Mouse (Mus musculus) embryonic facial prominence, embryonic 10.5 days (tissue): ENCODE data around the gene Cygb. TPM values are rescaled to one million over a fixed set of nuclear protein-coding genes. Genes with fewer than 3 reads are reported as not detected.
"Not testable (repeated sequence)": the region's sequence is repeated elsewhere in the genome, so short reads cannot be mapped to it uniquely, and the experiment has no call there.

Source experiments
- DNase-seq: peaks from one replicate; pipeline ENCODE4 v3.0.0-alpha.2; 2017; ENCODE audit warnings: low spot score
- H3K27ac ChIP-seq: fragments of 300-500 bp; sonication (generic); replicated peaks from 2 replicates; pipeline ENCODE4 v1.5.1; 2016; ENCODE audit warnings: mild to moderate bottlenecking
- H3K27me3 ChIP-seq: fragments of 300-500 bp; sonication (generic); replicated peaks from 2 replicates; pipeline ENCODE4 v1.6.1; 2016; ENCODE audit warnings: low read depth, mild to moderate bottlenecking; ENCODE audit not compliant: poor library complexity, severe bottlenecking
- H3K36me3 ChIP-seq: fragments of 300-500 bp; sonication (generic); replicated peaks from 2 replicates; pipeline ENCODE4 v1.6.1; 2016; ENCODE audit warnings: mild to moderate bottlenecking, moderate library complexity
- H3K4me1 ChIP-seq: fragments of 300-500 bp; sonication (generic); 2 replicates; pipeline ENCODE4 v1.6.1; 2016
- H3K4me3 ChIP-seq: fragments of 300-500 bp; sonication (generic); 2 replicates; pipeline ENCODE4 v1.5.1; 2016; ENCODE audit warnings: mild to moderate bottlenecking, moderate library complexity
- H3K9me3 ChIP-seq: fragments of 300-500 bp; sonication (generic); 2 replicates; pipeline ENCODE4 v1.6.1; 2016; ENCODE audit warnings: mild to moderate bottlenecking
- WGBS: fragments of 180-500 bp; shearing (Covaris S2); methylation state at CpG from one replicate; pipeline ENCODE4 v1.1.7; 2016; 5-methylcytosine and 5-hydroxymethylcytosine counted together
- polyA plus RNA-seq: library from polyadenylated mRNA; unstranded; fragments of >200 nt; fragmentation: Nextera tagmentation; extraction: Ambion mirVana; gene quantifications from 2 replicates; pipeline ENCODE4 v1.2.1, GENCODE M21; 2016

Gene Cygb
- polyA plus RNA-seq, 1 experiment from 2014 or later, result 5.0 TPM

GRCm38 (mm10) chr11:116683777-116684176, 29.7 kb upstream of the Cygb start:
- peaks cover 23% of the 10 kb centered on the region for H3K4me1 ChIP-seq
- no peak overlapping the region for H3K27ac ChIP-seq
- no peaks in the 10 kb centered on the region for H3K9me3 ChIP-seq
- DNase-seq, result no peak
- 89% methylated on average over 4 of the region's 4 CpGs for WGBS
- H3K27me3 ChIP-seq, result no peaks in the 10 kb centered on the region
- no peak overlapping the region for H3K4me3 ChIP-seq
- H3K36me3 ChIP-seq, result peaks cover 74% of the 10 kb centered on the region

- H3K27ac ChIP-seq, result no peak overlapping the region
- peaks cover 17% of the 10 kb centered on the region for H3K4me1 ChIP-seq
- no peak overlapping the region for H3K4me3 ChIP-seq
- H3K9me3 ChIP-seq, result no peaks in the 10 kb centered on the region
- H3K36me3 ChIP-seq, result peaks cover 85% of the 10 kb centered on the region
- 82% methylated on average over 14 of the region's 14 CpGs for WGBS
- no peaks in the 10 kb centered on the region for H3K27me3 ChIP-seq
- DNase-seq, result no peak
These were observed 28.5 kb upstream of the Cygb start for GRCm38 (mm10) chr11:116682501-116683144.

- DNase-seq, result no peak
- WGBS, result 85% methylated on average over 4 of the region's 4 CpGs
- Histone ChIP-seq H3K4me3 (no peak overlapping the region), H3K4me1 (peaks cover 14% of the 10 kb centered on the region; the same call in 1 of the 2 replicates), H3K9me3 (no peaks in the 10 kb centered on the region), H3K27ac (no peak overlapping the region), H3K27me3 (no peaks in the 10 kb centered on the region), H3K36me3 (peaks cover 97% of the 10 kb centered on the region)
These were observed 27.0 kb upstream of the Cygb start for GRCm38 (mm10) chr11:116681147-116681546.

- H3K4me1 ChIP-seq, result peaks cover 14% of the 10 kb centered on the region; the same call in 1 of the 2 replicates
- DNase-seq, result no peak
- no peaks in the 10 kb centered on the region for H3K27me3 ChIP-seq
- no peak overlapping the region for H3K27ac ChIP-seq
- H3K4me3 ChIP-seq, result no peak overlapping the region
- 72% methylated on average over 24 of the region's 24 CpGs for WGBS
- peaks cover 97% of the 10 kb centered on the region for H3K36me3 ChIP-seq
- H3K9me3 ChIP-seq, result no peaks in the 10 kb centered on the region
These were observed 26.4 kb upstream of the Cygb start for GRCm38 (mm10) chr11:116680321-116681091.

- 91% methylated on average over 6 of the region's 6 CpGs for WGBS
- no peak overlapping the region for H3K4me3 ChIP-seq
- H3K27ac ChIP-seq, result no peak overlapping the region
- H3K9me3 ChIP-seq, result no peaks in the 10 kb centered on the region
- H3K27me3 ChIP-seq, result no peaks in the 10 kb centered on the region
- H3K36me3 ChIP-seq, result peaks cover 98% of the 10 kb centered on the region
- DNase-seq, result no peak
- H3K4me1 ChIP-seq, result peaks cover 14% of the 10 kb centered on the region; the same call in 1 of the 2 replicates
These were observed 25.0 kb upstream of the Cygb start for GRCm38 (mm10) chr11:116679148-116679547.

GRCm38 (mm10) chr11:116677711-116678441, 23.8 kb upstream of the Cygb start:
- Histone ChIP-seq H3K27me3 (no peaks in the 10 kb centered on the region), H3K4me1 (peaks cover 24% of the 10 kb centered on the region), H3K27ac (no peak overlapping the region), H3K4me3 (no peak overlapping the region), H3K36me3 (peaks cover 100% of the 10 kb centered on the region), H3K9me3 (no peaks in the 10 kb centered on the region)
- no peak for DNase-seq
- 87% methylated on average over 8 of the region's 8 CpGs for WGBS

- H3K9me3 ChIP-seq, result no peaks in the 10 kb centered on the region
- no peak overlapping the region for H3K4me3 ChIP-seq
- peaks cover 27% of the 10 kb centered on the region for H3K4me1 ChIP-seq
- H3K36me3 ChIP-seq, result peaks cover 90% of the 10 kb centered on the region
- DNase-seq, result no peak
- no peaks in the 10 kb centered on the region for H3K27me3 ChIP-seq
- 88% methylated on average over 14 of the region's 14 CpGs for WGBS
- H3K27ac ChIP-seq, result no peak overlapping the region
These were observed 22.3 kb upstream of the Cygb start for GRCm38 (mm10) chr11:116676175-116676976.

- Histone ChIP-seq H3K36me3 (peaks cover 80% of the 10 kb centered on the region), H3K4me1 (peaks cover 34% of the 10 kb centered on the region)
- 79% methylated on average over 6 of the region's 6 CpGs for WGBS
- H3K27me3 ChIP-seq, H3K9me3 ChIP-seq, DNase-seq, H3K27ac ChIP-seq, H3K4me3 ChIP-seq: not testable (repeated sequence)
These were observed 21.3 kb upstream of the Cygb start for GRCm38 (mm10) chr11:116675429-116675828.

- no peak overlapping the region for H3K4me3 ChIP-seq
- 89% methylated on average over 7 of the region's 7 CpGs for WGBS
- no peak for DNase-seq
These were observed 20.7 kb upstream of the Cygb start for GRCm38 (mm10) chr11:116674616-116675379.

GRCm38 (mm10) chr11:116673410-116673809, 19.3 kb upstream of the Cygb start:
- no peak overlapping the region for H3K27ac ChIP-seq
- peak overlapping the region; percentile 90 for H3K4me3 ChIP-seq
- 87% methylated on average over 2 of the region's 2 CpGs for WGBS
- peaks cover 47% of the 10 kb centered on the region for H3K4me1 ChIP-seq
- H3K36me3 ChIP-seq, result peaks cover 60% of the 10 kb centered on the region
- H3K27me3 ChIP-seq, result peaks cover 6% of the 10 kb centered on the region; the same call in 1 of the 2 replicates
- DNase-seq, result no peak
- no peaks in the 10 kb centered on the region for H3K9me3 ChIP-seq

More at GRCm38 (mm10) chr11:116674616-116675379, 20.7 kb upstream of the Cygb start:
- Histone ChIP-seq H3K9me3 (no peaks in the 10 kb centered on the region), H3K36me3 (peaks cover 74% of the 10 kb centered on the region), H3K4me1 (peaks cover 34% of the 10 kb centered on the region), H3K27ac (no peak overlapping the region), H3K27me3 (peaks cover under 1% of the 10 kb centered on the region; the same call in 1 of the 2 replicates)

GRCm38 (mm10) chr11:116672595-116672994, 18.5 kb upstream of the Cygb start:
- WGBS, result 23% methylated on average over 7 of the region's 7 CpGs
- H3K4me1 ChIP-seq, result peaks cover 48% of the 10 kb centered on the region
- peaks cover 6% of the 10 kb centered on the region; the same call in 1 of the 2 replicates for H3K27me3 ChIP-seq
- peak overlapping the region; percentile 93 for H3K27ac ChIP-seq
- H3K36me3 ChIP-seq, result peaks cover 52% of the 10 kb centered on the region
- H3K9me3 ChIP-seq, result no peaks in the 10 kb centered on the region
- peak overlapping the region; percentile 90 for H3K4me3 ChIP-seq
- no peak for DNase-seq
